Mouse (Mus musculus): ENCODE data around the gene Eml6. TPM values are rescaled to one million over a fixed set of nuclear protein-coding genes. Genes with fewer than 3 reads are reported as not detected.

The Eml6 gene
- polyA plus RNA-seq, 1 experiment from 2014 or later, result 1.3 TPM

GRCm38 (mm10) chr11:29751013-29751412 is 274.8 kb downstream of the Eml6 start:
- H3K4me3 ChIP-seq (replicated peaks; ENCODE audit: low read length), result no peak overlapping the region
- 82% methylated on average over 2 of the region's 2 CpGs for WGBS
- no peak for ATAC-seq (ENCODE audit: insufficient read depth, low FRiP score)

GRCm38 (mm10) chr11:29749468-29749829 is 276.4 kb downstream of the Eml6 start:
- Histone ChIP-seq H3K4me2 (ENCODE audit: low read depth, low read length) (no peak overlapping the region), H3K9me3 (replicated peaks; ENCODE audit: control insufficient read depth, low read length) (no peaks in the 10 kb centered on the region), H3K27me3 (ENCODE audit: control insufficient read depth, insufficient read depth, low read length) (no peaks in the 10 kb centered on the region), H3K4me1 (ENCODE audit: control insufficient read depth, insufficient read depth, low read length) (no peaks in the 10 kb centered on the region), H3K27ac (ENCODE audit: low read length) (no peak overlapping the region), H3K36me3 (ENCODE audit: control insufficient read depth, insufficient read depth, low read length) (0 out of 2 replicates have a peak, but pooled peaks cover 9% of the 10 kb centered on the region), H3K9ac (ENCODE audit: low read length) (no peak overlapping the region), H3K4me3 (replicated peaks; ENCODE audit: low read length) (no peak overlapping the region)
- ATAC-seq (ENCODE audit: insufficient read depth, low FRiP score), result no peak
- WGBS, result 97% methylated on average over 1 of the region's 1 CpGs

More at GRCm38 (mm10) chr11:29751013-29751412, 274.8 kb downstream of the Eml6 start:
- 0 out of 2 replicates have a peak, but pooled peaks cover 7% of the 10 kb centered on the region for H3K36me3 ChIP-seq (ENCODE audit: control insufficient read depth, insufficient read depth, low read length)
- H3K27ac ChIP-seq (ENCODE audit: low read length), result no peak overlapping the region
- no peak overlapping the region for H3K4me2 ChIP-seq (ENCODE audit: low read depth, low read length)
- no peaks in the 10 kb centered on the region for H3K4me1 ChIP-seq (ENCODE audit: control insufficient read depth, insufficient read depth, low read length)
- no peaks in the 10 kb centered on the region for H3K9me3 ChIP-seq (replicated peaks; ENCODE audit: control insufficient read depth, low read length)
- H3K27me3 ChIP-seq (ENCODE audit: control insufficient read depth, insufficient read depth, low read length), result no peaks in the 10 kb centered on the region
- no peak overlapping the region for H3K9ac ChIP-seq (ENCODE audit: low read length)

GRCm38 (mm10) chr11:29748750-29749467 is 276.9 kb downstream of the Eml6 start:
- no peaks in the 10 kb centered on the region for H3K4me1 ChIP-seq (ENCODE audit: control insufficient read depth, insufficient read depth, low read length)
- no peak for ATAC-seq (ENCODE audit: insufficient read depth, low FRiP score)
- H3K27ac ChIP-seq (ENCODE audit: low read length), result no peak overlapping the region
- no peaks in the 10 kb centered on the region for H3K27me3 ChIP-seq (ENCODE audit: control insufficient read depth, insufficient read depth, low read length)
- no peak overlapping the region for H3K4me3 ChIP-seq (replicated peaks; ENCODE audit: low read length)
- 88% methylated on average over 8 of the region's 8 CpGs for WGBS
- H3K9me3 ChIP-seq (replicated peaks; ENCODE audit: control insufficient read depth, low read length), result no peaks in the 10 kb centered on the region
- no peak overlapping the region for H3K4me2 ChIP-seq (ENCODE audit: low read depth, low read length)
- H3K9ac ChIP-seq (ENCODE audit: low read length), result no peak overlapping the region
- H3K36me3 ChIP-seq (ENCODE audit: control insufficient read depth, insufficient read depth, low read length), result 0 out of 2 replicates have a peak, but pooled peaks cover 9% of the 10 kb centered on the region

- Histone ChIP-seq H3K9me3 (replicated peaks; ENCODE audit: control insufficient read depth, low read length) (no peaks in the 10 kb centered on the region), H3K4me3 (replicated peaks; ENCODE audit: low read length) (no peak overlapping the region), H3K9ac (ENCODE audit: low read length) (no peak overlapping the region), H3K4me1 (ENCODE audit: control insufficient read depth, insufficient read depth, low read length) (no peaks in the 10 kb centered on the region), H3K4me2 (ENCODE audit: low read depth, low read length) (no peak overlapping the region), H3K36me3 (ENCODE audit: control insufficient read depth, insufficient read depth, low read length) (0 out of 2 replicates have a peak, but pooled peaks cover 14% of the 10 kb centered on the region), H3K27ac (ENCODE audit: low read length) (no peak overlapping the region), H3K27me3 (ENCODE audit: control insufficient read depth, insufficient read depth, low read length) (no peaks in the 10 kb centered on the region)
- WGBS, result 86% methylated on average over 1 of the region's 1 CpGs
- ATAC-seq (ENCODE audit: insufficient read depth, low FRiP score), result no peak
Measured at GRCm38 (mm10) chr11:29747881-29748280, 278.0 kb downstream of the Eml6 start.

GRCm38 (mm10) chr11:29747365-29747764 is 278.5 kb downstream of the Eml6 start:
- WGBS, result 93% methylated on average over 3 of the region's 3 CpGs
- 0 out of 2 replicates have a peak, but pooled peaks cover 14% of the 10 kb centered on the region for H3K36me3 ChIP-seq (ENCODE audit: control insufficient read depth, insufficient read depth, low read length)

GRCm38 (mm10) chr11:29746203-29746602 is 279.6 kb downstream of the Eml6 start:
- 71% methylated on average over 9 of the region's 9 CpGs for WGBS
- Histone ChIP-seq H3K27me3 (ENCODE audit: control insufficient read depth, insufficient read depth, low read length) (no peaks in the 10 kb centered on the region), H3K36me3 (ENCODE audit: control insufficient read depth, insufficient read depth, low read length) (0 out of 2 replicates have a peak, but pooled peaks cover 14% of the 10 kb centered on the region)

More at GRCm38 (mm10) chr11:29747365-29747764, 278.5 kb downstream of the Eml6 start:
- ATAC-seq (ENCODE audit: insufficient read depth, low FRiP score), result no peak
- H3K4me1 ChIP-seq (ENCODE audit: control insufficient read depth, insufficient read depth, low read length), result no peaks in the 10 kb centered on the region
- H3K27me3 ChIP-seq (ENCODE audit: control insufficient read depth, insufficient read depth, low read length), result no peaks in the 10 kb centered on the region
- H3K9ac ChIP-seq (ENCODE audit: low read length), result no peak overlapping the region
- no peak overlapping the region for H3K4me3 ChIP-seq (replicated peaks; ENCODE audit: low read length)
- no peaks in the 10 kb centered on the region for H3K9me3 ChIP-seq (replicated peaks; ENCODE audit: control insufficient read depth, low read length)
- no peak overlapping the region for H3K4me2 ChIP-seq (ENCODE audit: low read depth, low read length)
- H3K27ac ChIP-seq (ENCODE audit: low read length), result no peak overlapping the region

GRCm38 (mm10) chr11:29745513-29745912 is 280.3 kb downstream of the Eml6 start:
- ATAC-seq (ENCODE audit: insufficient read depth, low FRiP score), result no peak
- Histone ChIP-seq H3K4me1 (ENCODE audit: control insufficient read depth, insufficient read depth, low read length) (0 out of 2 replicates have a peak, but pooled peaks cover under 1% of the 10 kb centered on the region), H3K27me3 (ENCODE audit: control insufficient read depth, insufficient read depth, low read length) (no peaks in the 10 kb centered on the region), H3K4me2 (ENCODE audit: low read depth, low read length) (no peak overlapping the region), H3K27ac (ENCODE audit: low read length) (no peak overlapping the region), H3K36me3 (ENCODE audit: control insufficient read depth, insufficient read depth, low read length) (0 out of 2 replicates have a peak, but pooled peaks cover 14% of the 10 kb centered on the region), H3K9ac (ENCODE audit: low read length) (no peak overlapping the region), H3K4me3 (replicated peaks; ENCODE audit: low read length) (no peak overlapping the region), H3K9me3 (replicated peaks; ENCODE audit: control insufficient read depth, low read length) (no peaks in the 10 kb centered on the region)
- 67% methylated on average over 2 of the region's 2 CpGs for WGBS

More at GRCm38 (mm10) chr11:29746203-29746602, 279.6 kb downstream of the Eml6 start:
- Histone ChIP-seq H3K4me1 (ENCODE audit: control insufficient read depth, insufficient read depth, low read length) (no peaks in the 10 kb centered on the region), H3K9me3 (replicated peaks; ENCODE audit: control insufficient read depth, low read length) (no peaks in the 10 kb centered on the region), H3K4me3 (replicated peaks; ENCODE audit: low read length) (no peak overlapping the region), H3K4me2 (ENCODE audit: low read depth, low read length) (no peak overlapping the region), H3K27ac (ENCODE audit: low read length) (no peak overlapping the region), H3K9ac (ENCODE audit: low read length) (no peak overlapping the region)
- ATAC-seq (ENCODE audit: insufficient read depth, low FRiP score), result no peak

GRCm38 (mm10) chr11:29744760-29745430 is 280.9 kb downstream of the Eml6 start:
- no peaks in the 10 kb centered on the region for H3K27me3 ChIP-seq (ENCODE audit: control insufficient read depth, insufficient read depth, low read length)
- H3K9me3 ChIP-seq (replicated peaks; ENCODE audit: control insufficient read depth, low read length), result no peaks in the 10 kb centered on the region
- whole genome bisulfite sequencing, result 85% methylated on average over 5 of the region's 5 CpGs
- H3K36me3 ChIP-seq (ENCODE audit: control insufficient read depth, insufficient read depth, low read length), result 0 out of 2 replicates have a peak, but pooled peaks cover 14% of the 10 kb centered on the region
- H3K4me2 ChIP-seq (ENCODE audit: low read depth, low read length), result no peak overlapping the region
- no peak overlapping the region for H3K27ac ChIP-seq (ENCODE audit: low read length)
- no peak overlapping the region for H3K4me3 ChIP-seq (replicated peaks; ENCODE audit: low read length)
- peaks cover 3% of the 10 kb centered on the region; the same call in 1 of the 2 replicates for H3K4me1 ChIP-seq (ENCODE audit: control insufficient read depth, insufficient read depth, low read length)
- H3K9ac ChIP-seq (ENCODE audit: low read length), result no peak overlapping the region
- no peak for ATAC-seq (ENCODE audit: insufficient read depth, low FRiP score)

- WGBS, result 96% methylated on average over 2 of the region's 2 CpGs
Measured at GRCm38 (mm10) chr11:29739752-29740151, 286.1 kb downstream of the Eml6 start.

More at GRCm38 (mm10) chr11:29739752-29740151, 286.1 kb downstream of the Eml6 start:
- 0 out of 2 replicates have a peak, but pooled peaks cover 5% of the 10 kb centered on the region for H3K36me3 ChIP-seq (ENCODE audit: control insufficient read depth, insufficient read depth, low read length)
- no peak overlapping the region for H3K4me3 ChIP-seq (replicated peaks; ENCODE audit: low read length)
- no peaks in the 10 kb centered on the region for H3K27me3 ChIP-seq (ENCODE audit: control insufficient read depth, insufficient read depth, low read length)
- no peaks in the 10 kb centered on the region for H3K9me3 ChIP-seq (replicated peaks; ENCODE audit: control insufficient read depth, low read length)
- peaks cover 6% of the 10 kb centered on the region for H3K4me1 ChIP-seq (ENCODE audit: control insufficient read depth, insufficient read depth, low read length)
- no peak for ATAC-seq (ENCODE audit: insufficient read depth, low FRiP score)
- H3K27ac ChIP-seq (ENCODE audit: low read length), result no peak overlapping the region
- no peak overlapping the region for H3K4me2 ChIP-seq (ENCODE audit: low read depth, low read length)
- no peak overlapping the region for H3K9ac ChIP-seq (ENCODE audit: low read length)
